Mouse (Mus musculus): ENCODE data around the gene Olfr1347. TPM values are rescaled to one million over a fixed set of nuclear protein-coding genes. Genes with fewer than 3 reads are reported as not detected.

Olfr1347 gene
- not detected for polyA plus RNA-seq (2014; fragmentation: Illumina TruSeq; extraction: RNeasy Lipid Tissue Mini Kit (QIAGEN cat#74804); ENCODE audit: low read depth, low replicate concordance)

GRCm38 (mm10) chr7:6499655-6500054, at the start of gene Olfr1347:
Gene Olfr1347, minus strand, starts transcription at chr7:6499755.

DNA sequence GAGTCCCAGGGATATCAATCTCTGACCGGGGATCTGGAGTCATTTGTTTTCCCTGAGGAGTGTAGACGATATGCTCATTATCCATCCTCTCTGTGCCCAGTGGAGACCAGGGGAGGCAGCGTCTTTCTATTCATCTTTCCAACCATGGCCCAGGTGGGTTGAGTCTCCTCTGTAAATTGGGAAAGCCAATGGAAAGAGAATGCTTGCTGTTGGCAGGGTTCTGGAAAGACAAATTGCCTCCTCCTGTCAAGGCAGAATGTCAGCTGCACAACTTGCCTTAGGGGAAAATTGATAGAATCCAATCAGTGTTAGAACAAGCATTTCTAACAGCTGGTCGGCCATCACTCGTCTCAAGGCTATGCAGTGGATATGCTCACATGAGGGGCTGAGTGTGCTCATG, 23.3 kb upstream of the Olfr1347 start, which contains the start of gene Olfr1349:
TSS of gene Olfr1349 (minus strand) at position 101 of the 400 bp plus-strand sequence.

GRCm38 (mm10) chr7:6508648-6509047, 9.1 kb upstream of the Olfr1347 start, which contains the start of gene Olfr1348:
Gene Olfr1348, minus strand, starts transcription at chr7:6508748.

DNA sequence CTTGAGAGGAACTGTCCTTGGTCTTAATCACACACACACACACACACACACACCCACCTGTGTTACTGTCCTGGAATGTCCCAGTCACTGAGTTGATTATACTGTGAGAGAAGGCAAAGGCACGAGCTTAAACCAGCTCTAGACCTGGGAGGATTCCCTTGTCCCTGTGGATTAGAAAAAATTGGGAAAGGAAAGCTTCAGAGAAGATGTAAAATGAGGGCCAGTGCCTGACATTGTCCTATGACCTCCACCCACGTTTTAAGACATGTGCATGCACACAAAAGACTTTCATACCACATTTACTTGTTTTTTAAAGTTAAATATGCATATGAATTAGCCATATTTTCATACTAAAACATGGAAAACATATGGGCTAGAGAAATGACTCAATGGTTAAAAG, 12.7 kb downstream of the Olfr1347 start, which contains the start of gene Olfr5:
TSS of gene Olfr5 (minus strand) at position 101 of the 400 bp plus-strand sequence.

DNA sequence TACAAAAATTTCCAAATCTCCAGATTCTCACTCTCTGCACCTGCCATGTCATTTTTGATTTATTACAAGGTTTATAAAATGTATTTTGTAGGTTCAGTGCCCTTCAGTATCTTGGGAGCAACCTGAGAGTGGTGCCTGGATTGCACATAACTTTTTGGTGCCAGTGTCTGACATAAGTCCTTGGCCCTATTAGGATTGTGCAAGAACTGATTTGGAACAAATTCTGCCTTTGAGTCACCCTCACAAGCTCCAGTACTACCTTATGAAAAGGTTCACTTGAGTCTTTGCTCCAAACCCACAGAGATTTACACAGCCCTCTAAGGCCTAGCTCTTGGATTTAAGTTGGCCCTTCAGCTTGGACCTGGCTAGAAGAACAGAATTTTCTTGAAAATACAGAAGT, 32.6 kb downstream of the Olfr1347 start, which contains the start of gene Olfr1346:
TSS of gene Olfr1346 (plus strand) at position 151 of the 400 bp plus-strand sequence.

GRCm38 (mm10) chr7:6455868-6456267, 43.7 kb downstream of the Olfr1347 start, which contains the start of gene Olfr1336:
Gene Olfr1336, plus strand, starts transcription at chr7:6456168.

GRCm38 (mm10) chr7:6438388-6438787, 61.2 kb downstream of the Olfr1347 start, which contains the start of gene Olfr1344:
Gene Olfr1344, plus strand, starts transcription at chr7:6438688.

Other genes with a start within 250 kb of the Olfr1347 start
- gene Epp13, start 247.0 kb downstream of the Olfr1347 start, polyA plus RNA-seq (2014; fragmentation: Illumina TruSeq; extraction: RNeasy Lipid Tissue Mini Kit (QIAGEN cat#74804); ENCODE audit: low read depth, low replicate concordance) = not detected
- gene Zfp667, start 213.2 kb downstream of the Olfr1347 start, polyA plus RNA-seq (2014; fragmentation: Illumina TruSeq; extraction: RNeasy Lipid Tissue Mini Kit (QIAGEN cat#74804); ENCODE audit: low read depth, low replicate concordance) = 8.4 TPM
- 2.6 TPM for gene Zfp583, start 168.5 kb downstream of the Olfr1347 start, polyA plus RNA-seq (2014; fragmentation: Illumina TruSeq; extraction: RNeasy Lipid Tissue Mini Kit (QIAGEN cat#74804); ENCODE audit: low read depth, low replicate concordance)
- 0.13 TPM for gene Gm3854, start 156.0 kb downstream of the Olfr1347 start, polyA plus RNA-seq (2014; fragmentation: Illumina TruSeq; extraction: RNeasy Lipid Tissue Mini Kit (QIAGEN cat#74804); ENCODE audit: low read depth, low replicate concordance)
- 3.2 TPM for gene Zfp78, start 136.5 kb downstream of the Olfr1347 start, polyA plus RNA-seq (2014; fragmentation: Illumina TruSeq; extraction: RNeasy Lipid Tissue Mini Kit (QIAGEN cat#74804); ENCODE audit: low read depth, low replicate concordance)
- 8.6 TPM for gene Zfp28, start 116.5 kb downstream of the Olfr1347 start, polyA plus RNA-seq (2014; fragmentation: Illumina TruSeq; extraction: RNeasy Lipid Tissue Mini Kit (QIAGEN cat#74804); ENCODE audit: low read depth, low replicate concordance)
- 0.57 TPM for gene Smim17, start 101.0 kb downstream of the Olfr1347 start, polyA plus RNA-seq (2014; fragmentation: Illumina TruSeq; extraction: RNeasy Lipid Tissue Mini Kit (QIAGEN cat#74804); ENCODE audit: low read depth, low replicate concordance)
- gene Gm20715, start 89.5 kb downstream of the Olfr1347 start, polyA plus RNA-seq (2014; fragmentation: Illumina TruSeq; extraction: RNeasy Lipid Tissue Mini Kit (QIAGEN cat#74804); ENCODE audit: low read depth, low replicate concordance) = not detected
- not detected for gene Olfr1344, start 61.1 kb downstream of the Olfr1347 start, polyA plus RNA-seq (2014; fragmentation: Illumina TruSeq; extraction: RNeasy Lipid Tissue Mini Kit (QIAGEN cat#74804); ENCODE audit: low read depth, low replicate concordance)
- not detected for gene Olfr1336, start 43.6 kb downstream of the Olfr1347 start, polyA plus RNA-seq (2014; fragmentation: Illumina TruSeq; extraction: RNeasy Lipid Tissue Mini Kit (QIAGEN cat#74804); ENCODE audit: low read depth, low replicate concordance)
- not detected for gene Olfr1346, start 32.7 kb downstream of the Olfr1347 start, polyA plus RNA-seq (2014; fragmentation: Illumina TruSeq; extraction: RNeasy Lipid Tissue Mini Kit (QIAGEN cat#74804); ENCODE audit: low read depth, low replicate concordance)
- not detected for gene Olfr5, start 12.8 kb downstream of the Olfr1347 start, polyA plus RNA-seq (2014; fragmentation: Illumina TruSeq; extraction: RNeasy Lipid Tissue Mini Kit (QIAGEN cat#74804); ENCODE audit: low read depth, low replicate concordance)
- not detected for gene Olfr1348, start 9.0 kb upstream of the Olfr1347 start, polyA plus RNA-seq (2014; fragmentation: Illumina TruSeq; extraction: RNeasy Lipid Tissue Mini Kit (QIAGEN cat#74804); ENCODE audit: low read depth, low replicate concordance)
- gene Olfr1349, start 23.2 kb upstream of the Olfr1347 start, polyA plus RNA-seq (2014; fragmentation: Illumina TruSeq; extraction: RNeasy Lipid Tissue Mini Kit (QIAGEN cat#74804); ENCODE audit: low read depth, low replicate concordance) = not detected
- not detected for gene Olfr1350, start 65.1 kb upstream of the Olfr1347 start, polyA plus RNA-seq (2014; fragmentation: Illumina TruSeq; extraction: RNeasy Lipid Tissue Mini Kit (QIAGEN cat#74804); ENCODE audit: low read depth, low replicate concordance)
- 0.76 TPM for gene Zim1, start 196.7 kb upstream of the Olfr1347 start, polyA plus RNA-seq (2014; fragmentation: Illumina TruSeq; extraction: RNeasy Lipid Tissue Mini Kit (QIAGEN cat#74804); ENCODE audit: low read depth, low replicate concordance)
- gene Peg3, start 230.7 kb upstream of the Olfr1347 start, polyA plus RNA-seq (2014; fragmentation: Illumina TruSeq; extraction: RNeasy Lipid Tissue Mini Kit (QIAGEN cat#74804); ENCODE audit: low read depth, low replicate concordance) = 17.7 TPM
- gene Usp29, start 230.8 kb upstream of the Olfr1347 start, polyA plus RNA-seq (2014; fragmentation: Illumina TruSeq; extraction: RNeasy Lipid Tissue Mini Kit (QIAGEN cat#74804); ENCODE audit: low read depth, low replicate concordance) = 0.44 TPM

Measured in sigmoid colon, adult 10 weeks (tissue).